8 mouse cellular contexts compared by ENCODE assay signal in the genomic region with DNA sequence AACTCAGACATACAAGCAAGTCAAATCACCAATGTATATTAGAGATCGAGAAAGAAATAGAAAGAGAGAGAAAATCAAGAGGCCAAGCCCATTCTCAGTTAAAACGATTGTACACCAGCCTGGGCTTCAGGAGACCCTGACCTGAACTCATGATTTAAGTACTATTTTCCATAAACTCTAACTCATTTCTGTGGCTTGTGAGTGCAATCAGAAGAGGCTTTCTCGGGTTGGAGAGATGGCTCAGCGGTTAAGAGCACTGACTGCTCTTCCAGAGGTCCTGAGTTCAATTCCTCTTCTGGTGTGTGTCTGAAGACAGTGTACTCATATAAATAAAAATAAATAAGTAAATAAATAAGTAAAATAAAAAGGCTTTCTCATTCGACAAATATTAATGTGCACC. TPM values are rescaled to one million over a fixed set of nuclear protein-coding genes. Genes with fewer than 3 reads are reported as not detected.
A peak's percentile ranks its signal among the peaks of the same experiment; 100 is the strongest.
DNase-seq lines count a peak whose midpoint lies in the region; ATAC-seq and TF ChIP-seq lines count a peak whose summit lies in the region.

No protein-coding gene starts in this region.

- H3K27ac ChIP-seq in heart, embryonic 15.5 days = peak overlapping the region; percentile 90; the same call in 1 of the 2 replicates
- no peak overlapping the region for H3K27ac ChIP-seq in ES-E14 (ENCODE audit: insufficient read depth, low read depth, low read length, poor library complexity, severe bottlenecking)
- H3K27ac ChIP-seq in hindbrain, embryonic 10.5 days = peak overlapping the region; percentile 85; the same call in 1 of the 2 replicates
- no peak overlapping the region for H3K27ac ChIP-seq in midbrain, embryonic 10.5 days (replicated peaks)

- ATAC-seq in heart, embryonic 15.5 days (replicated peaks; ENCODE audit: insufficient number of reproducible peaks, insufficient read depth, low FRiP score, low read depth) = no peak
- ATAC-seq in cerebellum, adult (ENCODE audit: insufficient number of reproducible peaks, low FRiP score, low TSS enrichment) = no peak

- in situ Hi-C loops in ES-E14 (cut with MboI; ENCODE audit: low sequenced_read_pairs in 2 of 2, unreplicated experiment in 2 of 2) = no loop called here

- H3K4me2 ChIP-seq in heart, embryonic 15.5 days = peak overlapping the region; percentile 67

- H3K4me3 ChIP-seq in heart, embryonic 15.5 days = peak overlapping the region; percentile 93
- peak overlapping the region; percentile 89 to 92 for H3K4me3 ChIP-seq in ES-E14 (ENCODE audit: insufficient read depth in 1 of 2, low read depth in 1 of 2, low read length in 2 of 2, poor library complexity in 1 of 2, severe bottlenecking in 1 of 2)
- H3K4me3 ChIP-seq in hindbrain, embryonic 10.5 days = peak overlapping the region; percentile 86
- H3K4me3 ChIP-seq in midbrain, embryonic 10.5 days = peak overlapping the region; percentile 96

- H3K9ac ChIP-seq in heart, embryonic 15.5 days = peak overlapping the region; percentile 89
- H3K9ac ChIP-seq in ES-E14 (ENCODE audit: insufficient read depth, low read depth, low read length, poor library complexity, severe bottlenecking) = peak overlapping the region; percentile 56; the same call in 1 of the 2 replicates

- intact Hi-C loops in heart, postnatal 25 days (cut with DNase I) = no loop called here

- peaks cover 17% of the 10 kb centered on the region for H3K4me1 ChIP-seq in heart, embryonic 15.5 days (replicated peaks)
- H3K4me1 ChIP-seq in ES-E14 (ENCODE audit: control insufficient read depth in 2 of 2, insufficient read depth in 2 of 2, low read length in 2 of 2, poor library complexity in 1 of 2) = 0 out of 4 replicates have a peak, but pooled peaks cover 2 to 4% of the 10 kb centered on the region in 2 experiments
- H3K4me1 ChIP-seq in hindbrain, embryonic 10.5 days (replicated peaks) = peaks cover 13% of the 10 kb centered on the region
- peaks cover 18% of the 10 kb centered on the region for H3K4me1 ChIP-seq in midbrain, embryonic 10.5 days

- no peaks in the 10 kb centered on the region for H3K9me3 ChIP-seq in heart, embryonic 15.5 days (replicated peaks)
- H3K9me3 ChIP-seq in ES-E14 (ENCODE audit: control insufficient read depth, insufficient read depth, low read depth, low read length) = no peaks in the 10 kb centered on the region
- H3K9me3 ChIP-seq in hindbrain, embryonic 10.5 days = peaks cover 8% of the 10 kb centered on the region
- H3K9me3 ChIP-seq in midbrain, embryonic 10.5 days (replicated peaks) = peaks cover 10% of the 10 kb centered on the region; the same call in 1 of the 2 replicates

- H3K27me3 ChIP-seq in heart, embryonic 15.5 days = no peaks in the 10 kb centered on the region
- no peaks in the 10 kb centered on the region for H3K27me3 ChIP-seq in hindbrain, embryonic 10.5 days (ENCODE audit: insufficient read depth, poor library complexity, severe bottlenecking)
- no peaks in the 10 kb centered on the region for H3K27me3 ChIP-seq in midbrain, embryonic 10.5 days (ENCODE audit: low read depth, poor library complexity, severe bottlenecking)

- no peak for DNase-seq in heart, postnatal 25 days (ENCODE audit: low spot score)
- DNase-seq in ES-E14 (ENCODE audit: low read depth, low spot score) = no peak
- DNase-seq in hindbrain, embryonic 10.5 days (ENCODE audit: low spot score) = no peak
- DNase-seq in midbrain, embryonic 10.5 days (ENCODE audit: low spot score) = no peak
- no peak for DNase-seq in adrenal gland, adult 18-20 months (ENCODE audit: low spot score in 2 of 2)
- no peak for DNase-seq in spleen, postnatal 14 days (ENCODE audit: low spot score in 2 of 2)

- peaks cover 26% of the 10 kb centered on the region for H3K36me3 ChIP-seq in heart, embryonic 15.5 days
- peaks cover 13% of the 10 kb centered on the region for H3K36me3 ChIP-seq in ES-E14 (ENCODE audit: control insufficient read depth, insufficient read depth, low read length, poor library complexity, severe bottlenecking)
- peaks cover 31% of the 10 kb centered on the region for H3K36me3 ChIP-seq in hindbrain, embryonic 10.5 days
- peaks cover 35% of the 10 kb centered on the region for H3K36me3 ChIP-seq in midbrain, embryonic 10.5 days

- WGBS in heart, embryonic 15.5 days = 43% methylated on average over 5 of the region's 5 CpGs
- WGBS in hindbrain, embryonic 10.5 days = 54% methylated on average over 5 of the region's 5 CpGs
- 63% methylated on average over 5 of the region's 5 CpGs for WGBS in midbrain, embryonic 10.5 days

TF ChIP-seq in ES-E14, 5 proteins besides CTCF, POLR2A, EP300 and RAD21:
- TF ChIP-seq ZC3H11A (IDR thresholded peaks at IDR 0.05; ENCODE audit: borderline replicate concordance, low read depth, low read length) (no peak), HCFC1 (IDR thresholded peaks at IDR 0.05; ENCODE audit: borderline replicate concordance, insufficient read depth, low read length) (no peak), MAFK (IDR thresholded peaks at IDR 0.05; ENCODE audit: insufficient read depth, low read depth, low read length) (no peak), CHD2 (IDR thresholded peaks at IDR 0.05; ENCODE audit: low read depth, low read length) (no peak), ZNF384 (IDR thresholded peaks at IDR 0.05; ENCODE audit: low read depth, low read length) (no peak)
TF ChIP-seq in ES-E14: peak in this region for 0.

RNA-seq across cellular contexts. Expression of a gene that starts 0.9 kb away (rescaled TPM):
- polyA plus RNA-seq in heart, embryonic 15.5 days (2015; fragmentation: Nextera tagmentation; extraction: Ambion mirVana) = 118 and 130 TPM in 2 replicates
- 100 to 1,000 TPM; 136 to 153 TPM for total RNA-seq in heart, postnatal 25 days (2021)
- total RNA-seq in ES-E14 (2012; rRNA removed) = 92.0 and 126 TPM in 2 replicates
- polyA plus RNA-seq in hindbrain, embryonic 10.5 days (2016; fragmentation: Nextera tagmentation; extraction: Ambion mirVana) = 136 and 166 TPM in 2 replicates
- 123 and 133 TPM in 2 replicates for polyA plus RNA-seq in midbrain, embryonic 10.5 days (2016; fragmentation: Nextera tagmentation; extraction: Ambion mirVana)
- total RNA-seq in adrenal gland, adult 18-20 months (2021) = 100 to 1,000 TPM; 269 to 456 TPM

RNA-seq across cellular contexts. Expression of a gene that starts 14.3 kb away (rescaled TPM):
- 25.9 and 29.5 TPM in 2 replicates for polyA plus RNA-seq in heart, embryonic 15.5 days (2015; fragmentation: Nextera tagmentation; extraction: Ambion mirVana)
- 10 to 100 TPM; 77.0 to 87.7 TPM for total RNA-seq in heart, postnatal 25 days (2021)
- total RNA-seq in ES-E14 (2012; rRNA removed) = 19.5 and 22.5 TPM in 2 replicates
- 41.3 and 45.0 TPM in 2 replicates for polyA plus RNA-seq in hindbrain, embryonic 10.5 days (2016; fragmentation: Nextera tagmentation; extraction: Ambion mirVana)
- 46.6 and 48.9 TPM in 2 replicates for polyA plus RNA-seq in midbrain, embryonic 10.5 days (2016; fragmentation: Nextera tagmentation; extraction: Ambion mirVana)
- 10 to 100 TPM; 63.9 to 78.9 TPM for total RNA-seq in adrenal gland, adult 18-20 months (2021)

RNA-seq across cellular contexts. Expression of a gene that starts 48.3 kb away (rescaled TPM):
- 0.09 and 0.16 TPM in 2 replicates for polyA plus RNA-seq in heart, embryonic 15.5 days (2015; fragmentation: Nextera tagmentation; extraction: Ambion mirVana)
- total RNA-seq in heart, postnatal 25 days (2021) = under 1 TPM in 1 of 2 experiments, not detected in 1; 0.17 TPM
- 0.89 and 1.3 TPM in 2 replicates for total RNA-seq in ES-E14 (2012; rRNA removed)
- polyA plus RNA-seq in hindbrain, embryonic 10.5 days (2016; fragmentation: Nextera tagmentation; extraction: Ambion mirVana) = 0.25 and 1.4 TPM in 2 replicates
- 0.35 and 1.2 TPM in 2 replicates for polyA plus RNA-seq in midbrain, embryonic 10.5 days (2016; fragmentation: Nextera tagmentation; extraction: Ambion mirVana)
- total RNA-seq in adrenal gland, adult 18-20 months (2021) = under 1 TPM in 1 of 2 experiments, not detected in 1; 0.26 TPM

Comparison
In these comparisons a context has a peak if more than half of its experiments do, and no peak if none do; other contexts are left out.
1. H3K27ac ChIP-seq: peak in heart, embryonic 15.5 days (single experiment) and hindbrain, embryonic 10.5 days (single experiment); none in ES-E14 (single experiment) and midbrain, embryonic 10.5 days (single experiment).
2. Peak in every context shown above with its lines, with median percentiles within 50 percentile points of each other: H3K4me3 ChIP-seq.